Mouse (Mus musculus) cerebellum, adult 9-11 months (tissue): ENCODE results near the gene BC067074.
A peak's percentile ranks its signal among the peaks of the same experiment; 100 is the strongest.

Source experiments
- DNase-seq: peaks from one replicate; pipeline ENCODE4 v3.0.0; 2022

Gene BC067074

DNA sequence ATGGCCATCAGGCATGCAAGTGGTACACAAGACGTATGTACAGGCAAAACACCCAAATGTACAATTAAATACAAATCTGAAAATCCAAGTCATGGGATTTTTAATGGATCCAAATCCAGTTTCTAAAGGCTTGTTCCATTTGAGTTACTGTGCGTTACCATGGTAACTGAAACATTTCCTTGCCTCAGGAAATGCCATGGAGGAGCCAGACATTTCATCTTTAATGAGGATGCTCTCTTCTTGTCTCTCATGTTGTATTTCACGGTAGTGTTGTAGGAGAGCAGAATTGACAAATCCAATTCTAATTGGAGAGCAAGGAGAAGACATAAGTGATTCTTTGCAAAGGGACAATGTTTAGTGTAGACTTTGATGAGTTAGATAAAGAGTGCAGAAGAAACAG is 31.3 kb downstream of the BC067074 start:
- no peak for DNase-seq

DNA sequence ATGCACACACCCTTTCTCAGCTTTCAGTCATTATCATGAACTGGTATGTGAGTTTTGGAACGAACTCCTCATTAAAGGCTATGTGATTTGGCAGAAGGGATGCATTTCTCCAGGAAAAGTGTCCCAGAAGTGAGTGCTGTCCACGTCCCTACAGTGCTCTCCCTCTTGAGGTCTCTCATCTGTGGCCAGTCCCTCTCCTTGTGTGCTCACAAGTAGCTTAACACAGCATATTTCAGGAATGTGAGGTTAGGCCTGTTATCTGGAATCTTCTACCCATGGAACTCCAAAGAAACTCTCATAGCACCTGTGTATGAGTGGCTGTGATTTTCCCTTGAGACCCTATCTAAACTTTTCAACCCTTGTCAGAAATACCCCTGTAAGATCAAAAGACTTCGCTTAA is 32.7 kb downstream of the BC067074 start:
- no peak for DNase-seq

DNA sequence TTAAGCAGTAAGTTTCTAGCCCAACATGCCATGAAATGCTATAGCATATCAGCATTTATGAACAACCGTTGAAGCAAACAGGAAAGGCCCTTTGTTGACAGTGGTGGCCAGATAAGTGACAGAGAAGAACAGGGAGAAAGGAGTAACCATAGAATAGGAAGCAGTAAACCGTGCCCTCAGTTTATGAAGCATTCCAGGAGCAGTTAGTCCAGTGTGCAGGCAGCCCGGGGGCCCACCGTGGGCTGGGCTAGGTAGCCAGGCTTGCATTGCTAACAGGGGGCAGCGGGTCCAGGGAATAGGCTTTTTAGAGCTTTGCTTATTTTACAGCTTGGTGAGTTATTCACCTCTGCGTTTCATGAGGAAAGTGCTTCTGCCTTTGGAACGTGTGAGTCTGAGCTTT is 39.3 kb downstream of the BC067074 start:
- no peak for DNase-seq

DNA sequence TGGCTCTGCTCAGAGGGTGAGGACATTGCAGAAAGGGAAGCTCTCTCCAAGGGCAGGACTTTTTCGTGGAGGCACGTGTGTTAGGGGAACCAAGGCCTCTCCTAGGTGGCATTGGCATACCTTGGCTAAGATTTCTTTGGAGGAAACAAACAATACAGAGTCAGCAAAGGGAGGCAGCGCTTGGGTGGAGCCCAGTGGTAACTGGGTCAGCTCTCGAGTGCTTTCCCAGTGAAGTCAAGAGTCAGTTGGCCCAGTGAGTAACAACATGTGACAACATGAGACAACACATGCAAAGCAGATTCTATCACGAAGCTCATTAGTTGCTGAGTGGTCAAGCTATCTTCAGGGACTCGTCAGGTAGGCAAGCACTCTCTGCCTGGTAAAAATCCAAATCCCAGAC is 40.4 kb downstream of the BC067074 start:
- DNase-seq = no peak

DNA sequence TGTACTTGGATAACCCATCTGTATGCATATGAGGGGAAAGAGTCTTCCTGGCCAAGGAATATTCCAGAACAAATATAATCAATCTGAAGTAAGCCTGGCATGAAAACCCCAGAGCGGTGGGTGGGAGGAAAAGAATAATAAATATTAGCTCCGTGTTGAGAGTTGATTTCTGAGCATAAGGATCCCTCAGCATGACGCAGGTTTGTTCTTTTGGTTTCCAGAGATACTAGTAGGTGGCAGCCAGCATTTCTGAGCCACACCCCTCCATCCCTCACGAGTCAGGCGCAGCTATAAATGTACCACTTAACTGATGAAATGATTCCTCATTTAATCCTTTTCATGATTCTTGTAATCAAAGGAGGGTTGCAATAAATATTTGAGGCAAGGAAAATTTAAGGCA is 41.0 kb downstream of the BC067074 start:
- no peak for DNase-seq

DNA sequence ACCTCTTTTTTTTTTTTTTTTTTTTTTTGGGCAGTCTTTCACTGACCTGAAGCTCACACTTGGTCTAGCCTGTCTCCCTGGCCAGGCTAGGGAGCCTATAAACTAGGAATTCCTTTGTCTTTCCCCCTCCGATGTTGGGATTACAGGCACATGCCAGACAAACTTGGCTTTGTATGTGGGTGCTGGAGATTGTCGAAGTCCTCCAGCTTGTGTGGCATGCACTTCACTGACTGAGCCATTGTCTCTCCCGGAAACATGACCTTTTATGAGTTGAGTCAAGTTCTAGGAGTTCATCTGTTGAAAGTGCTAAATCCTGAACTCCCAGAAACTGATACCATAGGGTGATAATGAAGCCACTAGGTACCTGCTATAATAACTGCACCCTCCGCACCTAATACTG is 41.8 kb downstream of the BC067074 start:
- no peak for DNase-seq

DNA sequence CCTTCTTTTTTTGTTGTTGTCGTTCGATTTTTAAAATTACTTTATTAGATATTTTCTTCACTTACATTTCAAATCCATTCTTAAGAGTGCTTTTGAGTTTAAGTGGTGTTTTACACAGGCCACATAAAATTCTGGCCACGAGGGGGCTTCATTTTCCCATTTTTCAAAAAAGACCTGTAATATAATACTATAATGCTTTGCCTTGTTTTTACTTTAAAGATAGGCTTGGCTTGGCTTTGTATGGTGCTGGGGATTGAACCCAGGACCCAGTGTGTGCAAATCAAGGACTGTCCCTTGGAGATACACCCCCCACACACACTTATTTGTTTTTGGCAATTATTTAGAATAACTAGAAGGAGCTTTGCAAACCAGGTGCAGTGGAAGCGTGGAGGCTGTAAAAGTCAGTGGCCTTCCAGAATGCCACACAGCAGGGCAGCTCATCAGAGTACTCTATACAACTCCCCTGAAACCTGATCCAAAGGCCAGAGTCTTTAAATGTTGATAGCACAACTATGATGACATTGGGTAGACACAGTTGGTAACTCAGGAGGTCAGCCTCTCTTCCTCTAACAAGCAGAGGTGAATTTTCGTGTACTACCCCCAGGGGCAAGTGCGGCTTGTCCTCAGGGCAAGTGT is 44.4 kb downstream of the BC067074 start:
- peak; percentile 40 for DNase-seq

DNA sequence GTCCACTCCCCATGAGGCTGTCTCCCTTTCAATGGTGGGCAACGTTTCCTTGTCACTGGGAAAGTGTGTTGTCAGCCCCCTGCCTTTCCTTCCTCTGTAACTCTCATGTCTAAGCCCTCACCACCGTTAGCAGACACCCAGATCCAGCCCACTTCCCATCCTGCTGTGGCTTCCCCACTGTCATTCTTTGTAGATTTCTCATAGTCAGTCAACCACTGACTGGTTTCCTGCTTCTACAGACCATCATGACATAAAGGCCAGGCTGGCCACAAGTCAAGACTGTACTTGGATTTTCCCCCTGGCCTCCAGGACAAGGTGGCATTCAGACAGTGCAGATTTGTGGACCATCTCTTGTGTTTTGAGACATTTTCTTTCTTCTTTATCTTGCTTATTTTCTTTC is 47.7 kb downstream of the BC067074 start:
- no peak for DNase-seq

DNA sequence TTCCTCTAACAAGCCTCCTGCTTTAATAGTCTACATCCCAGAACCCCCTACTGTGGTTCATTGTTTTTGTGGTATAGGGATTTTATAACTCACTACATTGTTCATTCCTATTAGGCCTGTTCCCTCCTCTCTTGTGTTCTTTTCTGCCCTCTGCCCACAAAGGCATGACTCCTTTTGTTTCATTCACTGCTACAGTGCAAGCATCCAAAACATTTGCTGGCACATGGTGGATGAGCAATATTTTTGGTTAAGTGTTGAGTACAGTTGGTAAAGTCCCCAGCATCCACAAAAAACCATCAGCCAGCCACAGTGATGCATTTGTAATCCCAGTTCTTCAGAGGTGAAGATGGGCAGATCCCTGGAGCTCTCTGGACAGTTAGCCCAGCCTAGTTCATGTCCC is 48.2 kb downstream of the BC067074 start:
- no peak for DNase-seq

DNA sequence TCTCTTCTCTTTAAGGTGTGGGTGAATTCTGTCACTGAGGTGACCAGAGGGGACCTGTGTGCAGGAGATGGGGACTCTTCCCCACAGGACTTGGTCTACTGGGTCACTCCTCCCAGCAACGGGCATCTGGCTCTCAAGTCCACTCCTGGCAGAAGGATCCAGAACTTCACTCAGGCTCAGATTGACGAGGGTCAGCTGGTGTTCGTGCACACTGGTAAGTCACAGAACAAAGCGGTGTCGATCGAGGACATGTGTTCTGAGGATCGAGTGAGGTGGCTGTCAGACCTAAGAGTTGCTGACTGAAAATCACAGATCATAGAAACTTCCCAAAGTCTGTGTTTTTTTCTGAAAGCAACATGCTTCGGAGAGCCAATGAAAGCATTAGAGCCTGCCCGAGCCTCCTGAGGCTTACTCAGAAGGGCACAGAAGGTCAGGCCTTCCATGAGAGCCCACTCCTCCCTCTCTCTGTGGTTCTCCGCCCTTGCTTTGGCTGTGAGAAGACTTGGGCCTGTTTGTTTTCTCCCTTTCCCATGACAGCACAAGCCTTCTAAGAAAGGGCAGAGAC is 49.5 kb downstream of the BC067074 start:
- no peak for DNase-seq

DNA sequence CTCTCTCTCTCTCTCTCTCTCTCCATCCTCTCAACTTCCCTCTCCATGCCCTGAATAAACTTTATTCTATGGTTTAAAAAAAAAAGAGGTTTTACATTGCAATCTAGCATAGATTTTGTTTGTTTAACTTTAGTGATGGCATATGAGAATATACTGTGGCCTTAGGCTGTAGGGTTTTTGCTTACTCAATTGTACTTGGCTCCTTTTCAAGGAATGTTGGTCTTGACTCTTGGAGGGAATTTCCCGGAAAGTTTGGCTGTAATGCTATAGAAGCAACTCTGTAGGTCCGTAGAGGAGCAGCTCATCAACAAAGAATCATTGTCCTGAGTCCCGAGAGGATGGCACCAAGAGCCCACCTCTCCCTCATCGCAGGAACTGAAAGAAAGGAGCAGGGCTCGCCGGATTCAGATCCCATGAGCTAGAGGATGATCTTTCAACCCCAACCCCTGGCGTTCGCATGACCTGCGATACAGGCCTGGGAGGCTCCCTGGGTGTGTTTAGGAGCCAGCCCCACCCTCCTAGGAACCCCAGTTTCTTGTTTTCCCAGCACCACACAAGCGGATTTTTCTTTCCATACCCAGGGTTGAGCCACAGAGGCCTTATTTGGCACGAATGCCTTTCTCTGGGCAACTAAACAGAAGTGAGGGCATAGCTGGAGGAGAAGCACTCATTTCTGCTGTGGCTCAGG is 57.9 kb downstream of the BC067074 start:
- DNase-seq = no peak

DNA sequence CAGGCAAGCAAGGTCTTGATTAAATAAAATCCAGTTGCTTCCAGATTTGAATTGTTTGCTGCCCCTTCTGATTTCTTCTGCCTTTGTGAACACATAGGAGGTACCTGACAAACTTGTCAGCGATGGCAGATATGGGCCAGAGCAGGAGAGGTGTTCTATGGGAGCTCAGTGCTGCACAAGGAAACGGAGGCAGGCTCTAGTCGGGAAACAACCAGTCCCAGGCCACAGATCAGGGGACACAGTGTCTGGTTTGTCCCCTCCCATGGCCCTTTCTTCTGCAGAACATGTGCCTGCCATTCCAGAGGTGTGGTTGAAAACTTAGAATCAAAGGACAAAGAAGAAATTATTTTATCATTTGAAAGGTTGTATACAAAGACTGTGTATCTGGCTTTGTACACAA is 60.6 kb downstream of the BC067074 start:
- no peak for DNase-seq

DNA sequence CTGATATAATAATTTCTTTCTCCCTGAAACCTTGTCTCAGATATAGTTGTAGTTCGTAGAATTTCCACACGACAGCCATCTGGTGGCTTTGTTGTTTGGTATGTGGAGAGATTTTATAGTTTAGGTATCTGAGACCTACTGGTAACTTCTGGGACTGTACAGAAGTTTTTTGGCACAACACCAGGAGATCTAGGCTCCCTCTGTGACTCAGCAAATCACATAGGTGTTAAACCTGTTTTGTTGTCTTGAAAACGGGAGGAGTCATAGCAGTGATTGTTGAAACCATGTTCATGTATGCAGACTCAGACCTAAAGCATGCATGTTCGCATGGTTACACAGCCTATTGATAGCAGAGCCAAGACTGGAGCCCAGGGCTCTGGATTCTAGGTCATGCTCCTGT is 61.0 kb downstream of the BC067074 start:
- DNase-seq = no peak

DNA sequence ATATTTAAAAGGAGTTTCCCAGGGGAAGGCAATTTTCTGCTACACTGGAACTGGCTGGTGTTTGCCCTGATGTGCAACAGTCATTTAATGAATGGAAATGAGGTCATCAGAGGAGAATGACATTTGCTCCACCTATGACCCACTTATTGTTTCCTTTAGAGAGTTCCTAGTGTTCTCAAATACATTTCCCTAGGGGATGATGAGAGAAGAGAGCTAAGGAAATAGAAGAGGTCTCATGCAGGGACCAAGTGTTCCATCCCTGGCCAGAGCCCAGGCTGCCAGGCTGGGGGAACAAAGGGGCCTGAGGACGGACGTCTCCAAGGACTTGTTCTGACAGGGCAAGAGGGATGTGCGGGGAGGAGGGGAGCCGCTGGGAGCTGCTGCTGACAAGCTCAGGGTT is 62.1 kb downstream of the BC067074 start:
- DNase-seq = peak; percentile 14

DNA sequence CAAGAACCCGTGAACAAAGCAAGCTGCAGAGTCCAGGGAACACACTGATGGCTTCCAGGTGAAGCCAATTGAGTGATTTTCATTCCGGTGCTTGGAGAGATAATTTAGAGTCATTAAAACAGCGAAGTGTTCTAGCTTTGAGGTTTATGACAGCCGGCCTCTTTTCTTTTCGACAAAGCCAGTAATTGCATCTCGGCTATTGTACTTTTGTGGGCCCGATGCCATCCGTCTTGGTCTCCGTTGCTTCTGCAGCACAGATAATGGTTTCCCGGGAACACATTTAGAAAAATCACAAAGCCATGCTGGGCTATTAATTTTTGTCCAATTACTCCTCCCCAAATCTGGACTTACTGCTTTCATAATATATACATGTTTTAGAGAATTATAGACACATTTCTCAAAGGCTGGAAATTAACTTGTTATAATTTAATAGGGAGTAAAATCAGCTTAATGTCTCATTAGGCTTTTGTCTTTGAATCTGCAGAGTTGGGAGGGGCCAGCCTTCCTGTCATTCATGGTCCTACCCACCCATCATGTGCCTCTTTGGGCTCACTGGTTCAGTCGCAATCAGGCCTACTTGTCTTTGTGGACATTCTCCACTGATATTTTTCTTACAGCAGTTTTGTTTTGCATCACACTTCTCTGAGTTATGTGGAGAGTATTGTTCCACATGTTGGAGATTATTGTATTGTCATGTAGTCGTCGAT is 64.6 kb downstream of the BC067074 start:
- no peak for DNase-seq

DNA sequence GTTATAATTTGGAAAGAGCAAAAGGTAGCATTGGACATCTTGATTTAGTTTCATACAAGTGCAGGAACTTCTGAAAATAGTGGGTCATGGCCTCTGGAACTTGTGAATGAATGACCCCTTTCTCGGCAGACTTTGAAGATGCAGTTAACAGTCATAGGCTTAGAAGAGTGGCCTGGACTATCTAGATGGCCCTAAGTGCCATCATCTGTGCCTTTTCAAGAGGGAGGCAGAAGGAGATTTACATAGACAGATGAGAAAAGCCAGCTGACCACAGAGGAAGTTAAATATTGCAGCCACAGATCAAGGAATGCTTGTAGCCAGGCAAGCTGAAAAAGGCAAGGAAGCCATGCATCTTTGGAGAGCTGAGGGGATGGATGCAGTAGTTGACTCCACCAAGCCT is 66.7 kb downstream of the BC067074 start:
- no peak for DNase-seq

DNA sequence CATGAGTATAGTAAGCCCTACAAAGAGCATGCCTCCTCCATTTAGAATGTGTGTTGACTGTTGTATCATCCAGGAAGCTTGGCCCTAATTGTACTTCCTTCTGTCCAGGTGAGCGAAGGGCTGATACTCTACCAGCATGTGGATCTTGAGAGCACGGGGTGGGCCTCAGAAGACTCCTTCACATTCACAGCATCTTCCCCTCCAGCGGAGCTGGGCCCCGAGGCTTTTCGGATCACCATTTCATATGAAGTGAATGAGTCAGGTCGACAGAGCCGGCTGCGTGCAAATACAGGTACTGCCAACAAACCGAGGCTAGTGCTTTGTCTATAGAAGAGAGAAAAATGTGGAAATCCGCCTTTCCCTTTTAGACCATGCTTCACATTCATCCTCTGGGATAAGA is 73.0 kb downstream of the BC067074 start:
- DNase-seq = no peak

DNA sequence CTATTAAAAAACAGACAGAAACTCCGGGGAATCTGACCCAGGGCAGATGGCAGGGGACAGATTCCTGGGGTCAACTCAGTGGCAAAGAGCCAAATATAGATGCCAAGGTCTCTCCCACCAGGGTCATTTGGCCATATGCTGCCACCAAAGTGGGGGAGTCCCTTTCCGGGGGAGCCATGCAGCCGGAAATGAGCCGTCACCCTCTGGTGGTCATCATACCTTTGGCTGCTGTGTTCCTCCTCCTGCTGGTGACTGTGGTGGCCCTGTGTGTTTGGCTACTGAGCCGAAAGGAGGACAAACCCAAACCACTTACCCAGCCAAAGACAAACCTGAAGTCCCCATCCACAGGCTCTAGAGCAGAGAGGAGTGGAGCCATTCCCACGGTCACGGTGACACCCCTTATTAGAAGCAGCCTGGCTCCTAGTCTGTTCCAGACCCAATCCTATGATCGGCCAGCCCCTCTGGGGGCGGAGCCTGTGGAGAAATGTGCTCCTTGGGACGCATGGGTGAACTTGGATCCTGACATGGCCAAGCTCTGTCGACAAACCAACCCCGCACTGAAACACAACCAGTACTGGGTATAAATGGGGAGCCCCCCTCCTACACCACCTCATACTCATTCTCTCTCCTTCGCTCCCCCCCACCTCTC is 76.1 kb downstream of the BC067074 start:
- DNase-seq = no peak

DNA sequence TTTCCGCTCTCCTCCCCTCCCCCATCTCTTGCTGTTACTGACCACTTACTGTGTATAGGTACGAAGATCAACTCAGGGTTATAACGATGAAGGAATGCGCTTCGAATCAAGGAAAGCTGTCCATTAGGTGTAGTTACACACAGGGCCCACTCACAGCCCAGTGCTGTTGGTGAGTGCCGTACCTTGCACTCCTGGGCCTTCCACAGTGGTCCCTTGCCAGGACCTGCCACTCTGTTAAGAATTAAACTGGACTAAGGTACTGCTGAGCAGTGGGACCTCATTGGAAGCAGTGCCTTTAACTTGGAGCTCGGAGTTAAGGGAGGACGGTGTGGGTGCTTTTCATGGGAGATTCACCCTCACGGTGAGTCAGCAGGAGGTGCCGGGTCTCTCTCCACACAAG is 76.7 kb downstream of the BC067074 start:
- DNase-seq = no peak

DNA sequence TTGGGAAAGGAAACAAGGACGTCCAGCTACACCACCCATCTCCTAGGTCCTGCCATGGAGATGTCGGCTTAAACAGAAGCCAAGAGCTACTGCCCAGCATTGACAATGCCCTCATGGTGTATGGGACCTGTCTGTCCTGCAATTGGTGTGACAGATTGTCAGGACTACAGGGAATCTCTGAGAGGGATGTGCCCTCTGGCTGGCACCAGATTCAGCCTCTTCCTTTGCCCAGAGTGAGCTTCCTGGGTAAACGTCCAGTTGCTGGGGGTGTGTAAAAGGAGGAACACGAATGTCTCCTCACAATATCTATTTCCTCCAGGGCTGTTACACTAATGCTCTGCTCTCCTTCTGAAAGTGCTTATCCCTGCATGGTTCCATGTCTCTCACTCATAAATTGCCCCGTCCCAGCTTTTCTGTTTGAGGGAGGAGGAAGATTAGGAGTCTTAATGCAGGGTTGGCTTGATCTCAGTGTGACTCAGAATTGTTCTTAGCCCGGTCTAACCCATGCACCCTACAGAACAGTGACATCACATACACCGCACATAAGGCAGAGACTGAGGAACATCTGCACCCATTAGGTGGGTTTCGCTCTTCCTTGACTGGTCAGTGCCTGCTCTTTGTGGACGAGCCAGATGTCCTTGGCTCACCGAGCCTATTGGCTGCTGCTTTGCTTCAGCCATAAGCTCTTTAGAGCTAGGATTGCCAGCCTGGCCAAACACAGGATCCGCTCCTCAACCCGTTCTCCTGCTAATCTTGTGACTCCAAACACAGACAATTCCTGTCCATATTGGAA is 80.5 kb downstream of the BC067074 start:
- DNase-seq = no peak

DNA sequence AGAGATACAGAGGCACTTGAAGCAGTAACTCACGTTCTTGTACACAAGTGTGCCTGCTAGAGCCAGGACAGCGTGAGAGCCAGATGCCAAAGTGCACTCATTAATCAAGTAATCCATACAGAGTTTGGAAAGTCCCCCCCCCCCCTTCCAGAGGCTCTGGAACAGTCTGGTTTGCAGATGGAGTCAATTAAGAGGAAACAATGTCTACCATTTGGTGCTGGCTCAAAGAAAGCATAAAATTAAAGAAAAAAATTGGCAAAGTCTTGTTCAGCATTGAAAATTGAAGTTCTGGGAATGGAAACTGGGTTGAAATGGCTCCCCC is 81.1 kb downstream of the BC067074 start:
- DNase-seq = no peak

DNA sequence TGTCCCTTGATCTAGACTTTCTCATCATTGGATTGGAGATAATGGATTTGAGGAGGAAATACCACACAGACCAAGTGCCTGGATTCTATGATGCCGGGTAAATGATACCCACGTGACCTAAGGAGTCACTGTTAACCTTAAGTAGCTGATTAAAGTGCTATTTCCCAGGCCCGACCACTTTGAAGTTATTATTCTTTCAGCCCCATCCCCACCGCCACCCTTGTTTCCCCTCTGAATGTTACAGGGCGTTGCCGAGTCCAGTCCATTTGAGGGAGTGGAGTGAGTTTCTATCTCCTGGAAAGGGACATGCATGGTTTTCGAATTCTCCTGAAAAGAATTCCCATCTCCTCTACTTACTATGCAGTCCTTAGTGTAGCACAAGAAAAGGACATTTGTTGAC is 84.7 kb downstream of the BC067074 start:
- DNase-seq = no peak

DNA sequence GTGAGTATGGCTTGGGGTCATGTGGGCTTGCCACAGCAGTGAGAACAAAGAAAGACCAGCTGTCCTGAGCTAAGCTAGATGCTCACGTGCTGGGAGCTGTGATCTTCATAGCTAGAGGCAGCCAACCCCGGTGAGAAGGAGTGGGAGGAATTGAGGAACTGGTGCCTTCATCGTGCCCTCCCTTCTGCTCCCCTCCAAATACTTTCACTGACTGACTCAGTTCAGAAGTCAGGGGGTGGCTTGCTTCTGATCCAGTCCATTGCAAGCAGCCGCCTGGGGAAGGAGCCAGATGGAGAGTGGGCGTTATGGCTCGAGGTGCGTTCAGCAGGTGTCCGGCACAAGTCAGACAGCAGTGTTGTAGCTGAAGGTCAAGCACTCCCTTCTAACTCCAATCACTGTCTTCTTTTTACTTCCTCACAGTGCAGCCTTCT is 86.0 kb downstream of the BC067074 start:
- DNase-seq = peak; percentile 49
